Mouse (Mus musculus): ENCODE results near the gene Gpr160. TPM values are rescaled to one million over a fixed set of nuclear protein-coding genes. Genes with fewer than 3 reads are reported as not detected.
"Not testable (repeated sequence)": the region's sequence is repeated elsewhere in the genome, so short reads cannot be mapped to it uniquely, and the experiment has no call there.

The Gpr160 gene
- 1 to 10 TPM; 1.2 to 2.4 TPM for total RNA-seq (2021)
- long read RNA-seq, experiment 1, partial matches to known transcripts, result 1 of 1 reads
- long read RNA-seq, experiment 1, other reads (novel, unspliced or antisense), result 0 of 1 reads
- long read RNA-seq, experiment 2, result 0 reads

DNA sequence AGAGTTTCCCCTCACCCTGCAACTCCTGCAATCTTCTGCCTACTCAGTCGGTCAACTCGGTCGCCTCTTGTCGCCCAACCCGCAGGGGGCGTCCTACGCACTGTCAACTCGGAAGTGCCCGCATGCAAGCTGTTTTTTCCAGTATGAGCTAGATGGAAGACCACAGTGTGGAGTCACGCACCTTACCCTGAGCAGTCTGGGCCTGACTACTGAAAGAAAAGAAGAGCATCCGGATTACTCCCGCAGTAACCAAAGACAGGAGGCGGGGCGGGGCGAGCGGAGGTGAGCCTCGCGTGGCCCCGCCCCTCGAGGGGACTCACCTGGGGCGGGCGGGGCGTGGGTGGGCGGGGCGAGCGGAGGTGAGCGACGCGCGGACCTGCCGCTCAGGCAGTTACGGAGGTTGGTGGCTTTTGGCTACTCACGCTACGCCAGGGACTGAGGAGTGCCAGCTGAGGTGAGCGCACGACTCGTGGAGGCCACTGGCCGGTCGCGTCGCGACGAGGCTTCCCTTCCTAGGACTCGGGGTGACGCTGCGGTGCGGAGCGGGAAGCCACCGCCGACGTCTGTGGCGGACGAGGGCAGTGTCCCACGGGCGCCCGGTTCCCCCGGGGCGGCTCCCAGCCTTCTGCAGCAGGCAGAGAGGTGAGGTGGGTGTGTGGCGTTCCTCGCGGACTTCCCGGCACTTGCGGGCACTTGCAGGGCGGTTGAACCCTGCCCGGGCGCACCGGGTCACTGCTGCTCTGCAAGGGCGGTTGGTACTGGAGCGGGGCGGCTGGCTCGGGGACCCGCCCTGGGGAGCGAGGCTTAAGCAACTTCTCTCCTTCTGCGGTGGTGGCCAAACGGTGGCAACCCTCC, at the start of gene Gpr160:
Gene Gpr160, plus strand, starts transcription at position 347 of the 855 bp plus-strand sequence.
- peak; percentile 72 to 85 for DNase-seq

DNA sequence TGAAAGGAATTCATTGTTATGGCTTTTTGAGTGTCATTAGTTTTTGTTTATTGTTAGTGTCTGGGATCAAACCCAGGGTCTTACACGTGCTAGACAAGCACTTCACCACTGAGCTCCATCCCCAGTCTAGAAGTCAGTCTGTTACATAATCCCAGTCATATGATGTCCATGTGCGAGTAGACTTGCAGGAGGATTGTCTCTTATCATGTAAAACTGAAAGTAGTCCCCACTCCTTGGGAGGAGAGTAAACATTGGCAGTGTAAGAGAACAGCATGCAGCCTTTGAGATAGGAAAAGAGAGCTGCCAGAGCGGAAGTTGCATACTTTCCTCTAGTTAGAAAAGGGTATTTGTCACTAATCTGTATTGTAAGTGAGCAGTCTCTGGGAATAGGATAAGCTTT, 42.9 kb upstream of the Gpr160 start:
- no peak for DNase-seq

DNA sequence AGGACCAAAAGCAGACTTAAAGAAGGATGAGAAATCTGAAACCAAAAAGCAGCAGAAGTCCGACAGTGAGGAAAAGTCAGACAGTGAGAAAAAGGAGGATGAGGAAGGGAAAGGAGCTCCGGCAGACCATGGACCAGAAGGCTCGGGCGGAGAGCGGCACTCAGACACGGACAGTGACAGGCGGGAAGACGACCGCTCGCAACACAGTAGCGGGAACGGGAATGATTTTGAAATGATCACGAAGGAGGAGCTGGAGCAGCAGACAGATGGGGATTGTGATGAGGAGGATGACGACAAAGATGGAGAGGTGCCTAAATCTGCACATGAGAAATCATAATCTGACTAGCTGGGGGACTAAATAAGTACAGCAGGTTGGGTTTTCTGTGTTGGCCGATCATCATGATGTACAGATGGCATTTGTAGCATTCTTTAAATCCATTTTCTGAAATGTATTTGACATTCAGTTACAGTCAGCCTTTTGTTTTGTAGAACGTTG, 37.1 kb upstream of the Gpr160 start:
- no peak for DNase-seq

DNA sequence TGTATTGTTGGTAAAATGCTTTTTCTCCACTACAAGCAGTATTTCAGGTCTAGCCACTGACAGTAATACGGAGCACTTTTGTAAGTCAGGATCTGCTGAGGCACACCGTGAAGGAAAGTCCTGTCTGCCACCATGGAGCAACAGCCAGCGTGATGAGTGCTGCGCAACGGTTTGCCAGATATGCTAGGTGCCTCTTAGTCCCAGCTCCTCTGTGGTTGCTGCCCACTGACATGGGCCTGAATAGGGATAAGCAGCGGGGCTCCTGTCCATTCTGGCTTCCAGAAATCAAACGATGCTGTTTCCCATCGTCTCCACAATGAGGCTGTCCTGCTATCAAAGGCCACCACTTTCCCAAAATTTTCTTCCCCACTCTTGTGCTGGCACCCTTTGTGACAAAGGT, 33.6 kb upstream of the Gpr160 start:
- DNase-seq, result no peak

DNA sequence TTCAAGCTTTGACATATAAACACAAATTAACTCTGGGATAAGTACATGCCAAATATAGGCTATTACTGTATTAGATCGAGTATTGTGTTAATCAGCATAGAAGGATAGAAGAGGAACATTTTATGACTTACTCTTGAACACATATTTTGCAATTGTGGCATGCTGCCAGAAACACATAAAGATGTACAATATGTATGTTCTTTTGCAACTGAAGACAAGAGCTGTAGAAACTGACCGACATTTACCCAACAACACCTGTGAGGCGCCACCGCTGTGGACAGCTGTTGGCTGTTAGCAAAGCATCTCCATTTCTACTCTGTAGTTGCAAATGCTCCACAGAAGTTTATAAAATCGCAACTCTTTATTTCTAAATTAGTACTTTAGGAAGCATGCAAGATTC, 29.7 kb upstream of the Gpr160 start:
- DNase-seq, result no peak

DNA sequence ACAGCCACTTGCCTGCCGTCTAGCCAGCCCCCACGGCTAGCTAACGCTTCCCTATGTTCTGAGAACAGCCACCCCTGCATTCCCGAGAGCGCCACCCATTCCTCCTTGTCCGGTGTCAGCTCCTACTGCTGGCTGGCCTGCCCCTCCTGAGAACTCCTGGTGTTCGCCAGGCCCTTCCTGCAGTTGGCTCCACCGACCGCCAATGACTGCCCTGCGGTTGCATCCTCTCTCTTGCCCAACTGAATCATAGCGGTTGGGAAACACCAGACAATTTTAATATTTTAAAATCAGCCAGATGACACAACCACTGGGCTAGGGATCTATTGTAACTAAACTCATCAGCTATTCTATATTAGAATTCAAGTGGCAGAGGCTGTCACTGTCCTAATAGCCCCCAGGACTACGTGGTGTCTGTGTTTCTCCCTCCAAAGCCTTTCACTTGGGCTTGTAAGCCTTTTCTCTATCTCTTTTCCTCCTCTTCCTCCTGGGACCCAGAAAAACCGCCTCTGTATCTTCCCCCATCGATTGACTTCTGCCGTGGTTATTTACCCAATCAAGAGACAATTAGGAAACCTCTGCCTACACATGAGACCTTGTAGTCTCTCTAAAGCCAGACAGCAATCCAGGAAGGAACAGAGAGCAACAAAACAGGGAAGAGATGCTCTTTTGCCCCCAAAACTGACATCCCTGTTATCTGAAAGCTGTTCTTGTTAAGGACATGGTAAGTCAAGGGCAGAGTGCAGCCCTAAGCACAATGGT, 23.7 kb upstream of the Gpr160 start:
- peak; percentile 4 to 45 for DNase-seq

DNA sequence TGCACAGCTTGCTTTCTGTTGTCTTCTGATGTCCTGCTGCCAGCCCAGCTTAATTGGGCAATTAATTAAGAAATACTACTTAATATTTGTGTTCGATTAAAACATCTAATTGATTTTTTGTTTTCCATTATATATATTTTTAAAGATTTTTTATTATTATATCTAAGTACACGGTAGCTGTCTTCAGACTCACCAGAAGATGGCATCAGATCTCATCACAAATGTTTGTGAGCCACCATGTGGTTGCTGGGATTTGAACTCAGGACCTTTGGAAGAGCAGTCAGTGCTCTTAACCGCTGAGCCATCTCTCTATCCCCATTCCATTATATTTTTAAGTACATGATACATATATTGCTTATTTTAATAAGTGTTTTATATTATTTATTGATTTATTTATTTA, 22.5 kb upstream of the Gpr160 start:
- no peak for DNase-seq

DNA sequence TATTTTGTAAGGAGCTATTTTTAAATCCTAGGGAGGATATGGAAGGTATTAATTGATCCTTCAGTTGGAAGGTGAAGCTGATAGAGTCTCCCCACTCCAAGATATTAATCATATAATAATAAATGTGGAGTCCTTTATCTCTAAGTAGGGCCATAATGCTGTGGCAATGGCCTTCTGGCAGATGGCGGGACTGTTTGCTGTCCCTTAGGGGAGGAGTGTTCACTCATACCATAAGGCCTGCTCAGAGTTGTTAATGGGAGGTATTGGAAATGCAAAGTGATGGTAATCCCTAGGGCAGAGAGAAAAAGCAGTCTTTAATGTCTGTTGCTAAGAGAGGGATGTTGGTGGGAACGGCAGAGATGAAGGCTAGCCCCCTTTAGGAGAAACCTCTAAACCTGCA, 10.0 kb upstream of the Gpr160 start:
- DNase-seq, result no peak

DNA sequence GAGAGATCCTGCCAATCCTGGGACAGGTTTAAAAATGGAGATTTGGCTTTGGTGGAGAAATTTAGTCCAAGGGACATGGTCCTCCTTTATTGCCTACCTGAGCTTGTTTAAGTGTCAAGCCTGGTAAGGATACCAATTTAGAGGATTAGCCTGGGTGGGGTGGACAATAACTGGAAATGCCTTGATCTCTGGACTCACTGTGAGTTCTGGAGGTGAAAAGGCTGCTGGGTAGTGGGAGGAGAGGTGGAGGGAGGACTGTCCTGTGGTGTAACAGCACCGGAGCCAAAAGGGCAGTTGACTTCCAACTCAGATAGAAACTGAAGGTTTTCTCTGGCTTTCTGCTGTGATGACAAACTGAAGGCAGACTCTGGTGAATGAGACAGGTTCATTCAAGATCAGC, 8.3 kb upstream of the Gpr160 start:
- no peak for DNase-seq

DNA sequence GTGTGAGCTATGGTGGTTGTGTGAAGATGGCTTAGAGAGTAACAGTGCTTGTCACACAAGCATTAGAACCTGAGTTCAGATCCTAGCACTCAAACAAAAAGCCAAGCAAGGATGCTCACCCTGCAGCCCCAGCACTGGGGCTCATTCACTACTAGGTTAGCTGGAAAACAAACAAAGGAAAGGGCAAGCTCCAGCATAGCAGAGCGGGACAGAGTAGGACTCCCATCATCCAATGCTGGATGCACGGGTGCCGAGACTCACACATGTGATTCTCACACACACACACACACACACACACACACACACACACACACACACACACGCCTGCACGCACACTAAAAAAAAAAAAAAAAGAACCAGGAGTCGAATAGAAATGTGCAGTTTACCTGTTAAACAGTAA, 4.3 kb upstream of the Gpr160 start:
- no peak for DNase-seq

DNA sequence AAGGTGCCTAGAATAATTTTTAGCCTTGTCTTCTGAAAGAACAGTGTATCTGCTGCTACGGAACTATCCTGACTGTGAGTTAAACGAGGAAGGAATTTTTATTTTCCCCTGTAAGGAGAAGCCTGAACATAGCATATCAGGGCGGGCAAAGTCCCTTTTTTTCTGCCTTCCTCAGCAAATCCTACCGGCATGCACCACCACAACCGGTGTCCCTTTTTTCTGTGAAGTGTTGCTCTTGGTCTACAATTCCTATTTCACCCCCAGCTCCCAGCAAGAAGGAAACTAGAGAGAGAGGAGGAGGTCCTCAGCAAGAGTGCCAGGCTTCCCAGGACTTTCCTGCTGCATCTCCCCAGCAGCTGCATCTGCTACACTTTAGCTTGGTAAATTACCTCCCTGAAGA, 2.2 kb upstream of the Gpr160 start:
- DNase-seq, result no peak

DNA sequence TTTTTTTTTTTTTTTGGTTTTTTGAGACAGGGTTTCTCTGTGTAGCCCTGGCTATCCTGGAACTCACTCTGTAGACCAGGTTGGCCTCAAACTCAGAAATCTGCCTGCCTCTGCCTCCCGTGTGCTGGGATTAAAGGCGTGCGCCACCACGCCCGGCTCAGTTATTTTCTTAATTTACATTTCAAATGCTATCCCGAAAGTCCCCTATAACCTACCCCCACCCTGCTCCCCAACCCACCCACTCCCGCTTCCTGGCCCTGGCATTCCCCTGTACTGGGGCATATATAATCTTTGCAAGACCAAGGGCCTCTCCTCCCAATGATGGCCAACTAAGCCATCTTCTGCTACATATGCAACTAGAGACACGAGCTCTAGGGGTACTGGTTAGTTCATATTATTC, 3.8 kb downstream of the Gpr160 start:
- not testable (repeated sequence) for DNase-seq

DNA sequence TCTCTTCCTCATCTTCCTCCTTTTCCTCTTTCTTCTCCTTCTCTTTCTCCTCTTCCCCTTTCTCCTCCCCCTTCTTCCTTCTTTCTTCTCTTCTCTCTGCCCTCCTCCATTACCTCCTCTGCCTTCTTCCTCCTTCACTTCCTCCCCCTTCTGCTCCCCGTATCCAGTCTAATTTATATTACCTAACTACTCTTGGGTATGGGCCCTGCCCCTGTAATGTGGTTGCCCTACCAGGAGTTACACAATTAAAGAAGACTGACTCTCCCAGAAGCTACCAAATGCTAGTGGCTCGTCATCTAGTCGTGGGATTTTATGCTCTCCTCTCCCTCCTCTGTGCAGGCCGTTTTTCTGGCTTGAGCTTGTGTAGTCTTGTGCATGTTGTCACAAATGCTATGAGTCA, 5.0 kb downstream of the Gpr160 start:
- DNase-seq, result no peak

DNA sequence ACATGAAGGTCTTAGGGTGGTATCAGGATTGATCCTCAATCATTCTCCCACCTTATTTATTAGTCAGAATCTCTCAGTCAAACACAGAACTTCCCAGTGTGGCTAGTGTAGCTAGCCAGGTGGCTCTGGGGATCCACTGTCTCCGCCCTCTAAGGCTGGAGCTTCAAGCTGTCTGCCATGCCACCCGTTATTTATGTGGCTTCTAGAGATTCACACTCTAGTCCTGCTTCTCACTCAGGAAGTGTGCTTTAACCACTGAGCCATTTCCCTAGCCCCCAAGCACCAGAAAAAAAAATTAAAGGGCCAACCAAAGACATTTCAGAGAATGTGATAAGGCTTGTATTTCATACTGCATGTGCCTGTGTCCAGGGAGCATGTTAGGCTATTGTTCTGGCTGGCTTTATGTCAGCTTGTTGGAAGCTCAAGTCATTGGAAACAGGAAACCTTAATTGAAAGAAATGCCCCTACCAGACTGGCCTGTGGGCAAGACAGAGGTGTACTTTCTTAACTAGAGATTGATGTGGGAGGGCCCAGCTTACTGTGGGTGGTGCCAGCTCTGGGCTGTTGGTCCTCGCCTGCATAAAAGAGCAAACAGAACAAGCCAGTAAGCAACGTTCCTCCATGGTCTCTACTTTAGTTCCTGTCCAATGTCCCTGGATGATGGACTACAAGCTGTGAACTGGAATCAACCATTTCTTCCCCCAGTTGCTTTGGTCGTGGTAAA, 8.1 kb downstream of the Gpr160 start:
- DNase-seq, result no peak

DNA sequence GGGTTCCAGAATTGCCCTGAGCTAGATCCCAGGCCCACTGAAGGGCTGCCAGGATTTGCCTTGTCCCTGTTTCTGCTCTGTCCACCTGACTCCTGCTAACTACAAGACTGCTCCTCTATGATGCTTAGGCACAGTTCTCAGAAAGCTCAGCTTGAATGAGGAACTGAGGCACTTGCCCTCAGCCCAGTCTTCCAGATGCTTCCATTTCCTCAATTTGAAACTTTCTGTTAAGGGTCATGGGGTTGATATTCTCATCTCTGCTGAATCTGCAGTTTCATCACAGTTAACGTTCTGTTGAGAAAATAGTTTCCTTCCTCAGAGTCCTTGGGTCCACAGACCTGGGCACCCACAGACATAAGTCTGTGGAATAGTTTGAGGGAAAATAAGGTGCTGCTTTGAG, 8.9 kb downstream of the Gpr160 start:
- DNase-seq, result no peak

DNA sequence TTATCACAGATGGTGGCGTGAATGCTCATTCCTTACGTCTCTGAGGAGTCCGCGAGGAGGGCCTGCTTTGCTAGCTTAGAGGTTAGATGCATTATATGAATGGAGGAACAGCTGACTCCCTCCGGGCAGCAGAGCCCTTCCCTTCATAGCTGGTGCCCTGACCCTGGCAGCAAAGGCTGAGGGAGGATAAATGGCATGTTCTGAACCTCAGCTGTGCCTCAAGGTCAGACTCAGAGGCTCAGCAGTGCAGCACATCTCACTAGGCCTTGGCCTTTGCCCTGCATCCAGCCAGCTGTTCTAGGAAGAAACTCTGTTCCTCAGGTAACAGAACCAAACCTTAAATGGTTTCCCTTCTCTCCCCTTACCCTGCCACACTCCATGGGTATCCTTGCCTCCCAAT, 12.4 kb downstream of the Gpr160 start:
- peak; percentile 37 to 69 for DNase-seq

DNA sequence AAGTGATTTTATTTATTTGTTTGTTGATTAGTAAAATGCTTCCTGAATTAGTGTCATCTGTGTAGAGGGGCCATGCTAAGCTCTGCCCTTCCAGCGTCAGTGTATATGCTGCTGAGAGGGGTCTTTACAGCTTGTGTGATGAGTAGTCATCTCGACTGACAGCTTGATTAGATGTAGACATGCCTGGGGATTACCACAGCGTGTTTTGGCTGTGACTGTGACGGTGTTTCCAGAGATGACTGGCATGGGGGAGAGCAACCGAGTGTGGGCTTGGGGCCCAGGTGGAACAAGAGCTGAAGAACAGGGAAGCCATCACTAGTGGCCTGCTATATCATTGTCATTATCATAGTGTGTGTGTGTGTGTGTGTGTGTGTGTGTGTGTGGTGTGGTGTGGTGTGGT, 12.9 kb downstream of the Gpr160 start:
- no peak for DNase-seq

DNA sequence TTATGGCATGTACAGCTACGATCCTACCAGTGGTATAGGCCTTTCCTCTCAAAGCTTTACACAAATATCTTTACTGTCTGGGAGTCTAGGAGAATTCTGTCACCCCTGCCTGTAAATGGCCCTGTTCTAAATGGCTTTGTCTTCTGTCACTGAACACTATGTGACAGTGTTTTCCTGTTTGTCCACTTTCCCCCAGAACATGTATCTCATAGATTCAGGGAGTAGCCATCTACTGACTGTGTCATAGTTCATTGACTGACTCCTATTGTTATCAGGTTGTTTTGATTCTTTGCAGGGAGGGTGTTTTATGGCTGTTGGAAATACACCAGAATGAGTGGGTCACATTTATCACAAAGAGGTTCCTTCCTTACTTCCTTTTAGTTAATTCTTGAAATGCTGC, 14.2 kb downstream of the Gpr160 start:
- no peak for DNase-seq

DNA sequence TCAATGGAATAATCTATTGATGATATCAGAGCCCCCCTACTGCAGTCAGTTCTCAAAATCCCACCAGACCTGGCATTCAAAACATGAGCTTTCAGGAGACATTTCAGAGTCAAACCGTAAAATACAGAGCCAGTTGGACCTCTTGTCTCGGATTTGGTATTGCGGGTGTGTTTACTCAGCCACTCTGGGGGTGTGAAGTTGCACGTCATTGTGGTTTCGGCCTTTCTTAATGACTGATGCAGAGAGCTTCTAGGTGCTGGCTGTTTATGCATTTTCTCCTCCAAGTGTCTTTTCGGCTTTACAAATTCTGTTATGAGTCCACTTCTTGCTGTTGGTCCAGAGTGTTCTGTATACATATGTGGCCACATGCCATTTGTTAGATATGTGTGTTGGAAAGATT, 21.0 kb downstream of the Gpr160 start:
- no peak for DNase-seq

DNA sequence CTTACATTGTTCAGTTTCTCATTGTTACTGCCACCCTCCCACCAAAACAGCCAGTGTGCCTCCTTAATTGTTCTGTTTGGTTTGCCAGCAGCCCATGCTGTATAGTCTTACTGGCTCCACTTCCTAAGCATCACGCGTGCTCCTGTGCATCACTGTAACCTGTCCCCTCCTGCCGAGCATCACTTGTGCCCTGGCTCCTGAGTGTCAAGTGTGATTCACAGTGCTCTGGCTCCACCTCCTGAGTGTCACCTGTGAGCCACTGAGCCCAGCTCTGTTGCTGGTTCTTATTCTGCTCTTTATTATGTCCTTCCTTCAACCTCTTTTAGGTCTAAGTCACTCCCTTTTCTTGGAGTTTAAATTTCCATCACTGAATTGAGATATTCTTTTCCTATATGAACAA, 31.7 kb downstream of the Gpr160 start:
- DNase-seq, result no peak

DNA sequence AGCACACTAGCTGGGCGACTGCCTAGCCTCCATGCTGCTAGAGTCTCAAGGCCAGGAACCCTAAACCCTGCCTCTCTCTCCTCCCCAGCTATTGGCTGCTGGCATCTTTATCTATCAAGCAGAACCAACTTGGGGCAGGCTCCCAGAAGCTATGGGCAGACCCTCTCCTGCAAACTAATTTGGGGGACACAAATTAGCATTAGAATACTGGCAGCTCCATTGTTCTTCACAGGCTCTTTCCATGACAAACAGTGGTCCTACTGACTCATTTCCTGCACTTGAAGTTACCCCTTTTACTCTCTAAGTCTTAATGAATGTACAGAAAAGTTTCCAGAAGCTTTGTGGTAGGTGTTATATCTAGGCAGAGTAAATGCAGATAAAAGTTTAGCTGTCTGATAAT, 33.3 kb downstream of the Gpr160 start:
- no peak for DNase-seq

DNA sequence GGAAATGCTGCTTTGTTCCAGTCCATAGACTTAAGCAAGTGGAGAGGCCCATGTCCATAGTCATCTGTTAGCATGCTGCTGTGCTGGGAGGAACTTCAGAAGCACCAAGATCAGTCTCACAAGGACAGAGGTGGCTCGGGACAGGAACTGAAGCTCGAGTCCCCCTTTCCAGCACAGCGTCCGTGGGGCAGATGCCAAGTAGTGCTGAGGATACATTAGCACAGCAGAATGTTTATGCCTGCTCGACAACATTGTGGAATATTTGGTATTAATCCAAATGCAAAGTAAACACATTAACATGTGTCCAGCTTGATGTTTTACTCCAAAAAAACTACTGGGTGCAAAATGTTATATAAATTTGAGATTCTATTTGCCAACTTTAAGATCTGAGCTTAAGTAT, 41.0 kb downstream of the Gpr160 start:
- no peak for DNase-seq

DNA sequence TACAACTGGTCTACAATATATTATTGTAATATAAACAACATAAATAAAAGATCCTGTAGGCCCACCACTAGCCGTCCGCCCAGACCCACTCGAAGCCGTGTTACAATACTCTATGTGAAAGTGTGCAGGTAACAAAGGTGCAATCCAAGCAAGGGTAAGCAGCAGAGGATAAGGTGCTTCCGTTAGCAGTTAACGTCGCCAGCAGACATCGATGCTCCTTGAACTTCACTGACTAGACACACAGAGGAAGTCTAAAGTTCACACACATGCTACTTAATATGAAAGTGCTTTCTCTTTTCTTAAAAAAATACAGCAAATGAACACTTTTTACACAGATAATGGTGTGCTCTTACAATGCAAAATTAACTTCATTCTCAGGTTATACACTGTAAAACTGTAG, 43.7 kb downstream of the Gpr160 start:
- no peak for DNase-seq

Measured in adrenal gland, postnatal 36 days (tissue).